Mouse (Mus musculus): ENCODE data around the gene Itgad.

DNA sequence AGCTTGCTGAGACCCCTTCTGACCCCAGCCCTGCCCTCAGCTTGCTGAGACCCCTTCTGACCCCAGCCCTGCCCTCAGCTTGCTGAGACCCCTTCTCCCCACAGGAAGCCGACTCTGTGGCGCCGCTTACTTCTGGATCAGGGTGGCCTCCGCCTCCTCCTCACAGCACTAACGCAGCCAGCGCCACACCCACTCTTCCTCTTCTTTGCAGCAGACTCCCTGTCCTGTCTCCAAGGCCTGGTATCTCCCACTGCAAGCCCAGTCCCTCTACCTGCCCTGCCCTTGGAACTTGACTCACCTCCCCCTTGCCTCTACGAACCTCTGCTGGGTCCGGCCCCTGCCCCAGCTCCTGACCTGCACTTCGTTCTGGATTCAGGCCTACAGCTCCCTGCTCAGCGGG is 89.7 kb downstream of the Itgad start:
- no peak for TF ChIP-seq EP300 (optimal IDR thresholded peaks at IDR 0.05)
- TF ChIP-seq CTCF (IDR thresholded peaks at IDR 0.05; ENCODE audit: low read depth), result no peak

All from stomach, postnatal 0 days (tissue).